ENCODE assay signal across 8 mouse cellular contexts in the genomic region with DNA sequence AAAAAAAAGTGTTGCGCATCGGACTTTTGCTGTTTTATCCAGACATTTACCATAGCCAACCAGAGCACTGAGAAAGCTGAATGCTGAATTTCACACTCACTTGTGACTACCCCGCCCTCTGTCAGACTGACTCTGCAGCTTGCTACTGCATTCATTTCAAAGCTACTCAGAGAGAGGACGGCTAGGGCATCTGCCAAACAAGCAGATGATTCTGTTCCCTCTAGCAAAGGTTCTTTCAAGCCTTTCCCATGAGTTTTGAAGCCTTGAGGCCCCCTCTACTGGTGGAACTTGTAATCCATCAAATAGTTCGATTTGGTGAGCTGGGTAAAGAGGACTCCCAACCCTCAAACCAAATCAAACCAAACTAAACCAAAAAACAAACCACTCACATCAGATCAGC. TPM values are rescaled to one million over a fixed set of nuclear protein-coding genes. Genes with fewer than 3 reads are reported as not detected.
DNase-seq lines count a peak whose midpoint lies in the region; ATAC-seq and TF ChIP-seq lines count a peak whose summit lies in the region.

No protein-coding gene starts in this region.

- peak overlapping the region; percentile 51 for H3K4me2 ChIP-seq in intestine, embryonic 15.5 days (replicated peaks)

- 17% methylated on average over 5 of the region's 5 CpGs for WGBS in intestine, embryonic 15.5 days

- 0 out of 2 replicates have a peak, but pooled peaks have one; percentile 50 for ATAC-seq in intestine, embryonic 15.5 days

- no peaks in the 10 kb centered on the region for H3K27me3 ChIP-seq in intestine, embryonic 15.5 days (replicated peaks)
- peaks cover 10% of the 10 kb centered on the region for H3K27me3 ChIP-seq in megakaryocyte, embryonic 14.5 days (replicated peaks)

- H3K4me1 ChIP-seq in cortical plate, adult 2 months (ENCODE audit: control insufficient read depth, insufficient read depth, low read length): no peaks in the 10 kb centered on the region
- peaks cover 17% of the 10 kb centered on the region for H3K4me1 ChIP-seq in intestine, embryonic 15.5 days (replicated peaks)
- peaks cover 24% of the 10 kb centered on the region for H3K4me1 ChIP-seq in megakaryocyte, embryonic 14.5 days

- H3K27ac ChIP-seq in cortical plate, adult 2 months (ENCODE audit: insufficient read depth, low read length): no peak overlapping the region
- no peak overlapping the region for H3K27ac ChIP-seq in intestine, embryonic 15.5 days

- H3K36me3 ChIP-seq in intestine, embryonic 15.5 days: no peaks in the 10 kb centered on the region
- no peaks in the 10 kb centered on the region for H3K36me3 ChIP-seq in megakaryocyte, embryonic 14.5 days (replicated peaks; ENCODE audit: low read length)

- intact Hi-C loops in left cerebral cortex, postnatal 14 days (cut with DNase I): loop anchor here (5.0 kb wide), 3 partner anchors 83 to 358 kb away; no protein-coding TSS in a partner anchor

- H3K4me3 ChIP-seq in cortical plate, adult 2 months (ENCODE audit: insufficient read depth, low read length): no peak overlapping the region
- no peak overlapping the region for H3K4me3 ChIP-seq in intestine, embryonic 15.5 days (replicated peaks)
- peak overlapping the region; percentile 90 for H3K4me3 ChIP-seq in megakaryocyte, embryonic 14.5 days (replicated peaks)

- no peak overlapping the region for H3K9ac ChIP-seq in intestine, embryonic 15.5 days

- peak; percentile 55 for TF ChIP-seq CTCF in cortical plate, adult 2 months (IDR thresholded peaks at IDR 0.05; ENCODE audit: extremely low read depth, insufficient read depth, low read length)

- no peaks in the 10 kb centered on the region for H3K9me3 ChIP-seq in intestine, embryonic 15.5 days
- no peaks in the 10 kb centered on the region for H3K9me3 ChIP-seq in megakaryocyte, embryonic 14.5 days

- DNase-seq in gastrocnemius, adult 18-20 months (ENCODE audit: low spot score): peak; percentile 62
- DNase-seq in gastrocnemius, adult 8-10 months (ENCODE audit: low spot score in 2 of 2): no peak
- peak; percentile 20 to 53 for DNase-seq in gastrocnemius, postnatal 4 days (ENCODE audit: low spot score in 2 of 2)
- DNase-seq in left cerebral cortex, postnatal 14 days (ENCODE audit: low spot score in 2 of 2): peak; percentile 74 to 89
- peak; percentile 57 for DNase-seq in right cerebral cortex, postnatal 25 days

- no peak for TF ChIP-seq POLR2A in cortical plate, adult 2 months (IDR thresholded peaks at IDR 0.05; ENCODE audit: extremely low read depth, insufficient read depth, low read length)

RNA-seq across cellular contexts. Expression of gene Ttc30a2, which starts 13.0 kb away (rescaled TPM):
- under 1 TPM; 0.19 to 0.23 TPM for total RNA-seq in gastrocnemius, adult 18-20 months (2021)
- total RNA-seq in gastrocnemius, adult 8-10 months (2022): under 1 TPM; 0.34 to 0.46 (median 0.39) TPM
- 0.11 and 0.19 TPM in 2 replicates for polyA plus RNA-seq in cortical plate, adult 2 months (2012; rRNA removed)
- total RNA-seq in gastrocnemius, postnatal 4 days (2021): under 1 TPM; 0.21 to 0.22 TPM
- polyA plus RNA-seq in intestine, embryonic 15.5 days (2015; fragmentation: Nextera tagmentation; extraction: Ambion mirVana): 0.08 and 0.16 TPM in 2 replicates
- total RNA-seq in left cerebral cortex, postnatal 14 days (2021): under 1 TPM; 0.24 to 0.30 TPM
- 0.30 and 1.3 TPM in 2 replicates for polyA plus RNA-seq in megakaryocyte, embryonic 14.5 days (2012; ENCODE audit: insufficient read depth, low replicate concordance)

RNA-seq across cellular contexts. Expression of gene Ttc30a1, which starts 16.8 kb away (rescaled TPM):
- 1 to 10 TPM; 1.4 to 1.5 TPM for total RNA-seq in gastrocnemius, adult 18-20 months (2021)
- total RNA-seq in gastrocnemius, adult 8-10 months (2022): 1 to 10 TPM in 3 of 4 experiments, under 1 TPM in 1; 0.75 to 1.3 (median 1.2) TPM
- 2.8 and 3.0 TPM in 2 replicates for polyA plus RNA-seq in cortical plate, adult 2 months (2012; rRNA removed)
- total RNA-seq in gastrocnemius, postnatal 4 days (2021): 1 to 10 TPM; 2.0 to 2.5 TPM
- polyA plus RNA-seq in intestine, embryonic 15.5 days (2015; fragmentation: Nextera tagmentation; extraction: Ambion mirVana): 5.8 TPM in 2 replicates
- 1 to 10 TPM; 2.2 to 3.5 TPM for total RNA-seq in left cerebral cortex, postnatal 14 days (2021)
- 0.17 TPM in 1 of 2 replicates, not detected in the other for polyA plus RNA-seq in megakaryocyte, embryonic 14.5 days (2012; ENCODE audit: insufficient read depth, low replicate concordance)

RNA-seq across cellular contexts. Expression of gene Ttc30b, which starts 26.6 kb away (rescaled TPM):
- total RNA-seq in gastrocnemius, adult 18-20 months (2021): 1 to 10 TPM; 2.2 to 2.3 TPM
- total RNA-seq in gastrocnemius, adult 8-10 months (2022): 1 to 10 TPM; 2.7 to 3.9 (median 3.2) TPM
- 9.6 and 10.6 TPM in 2 replicates for polyA plus RNA-seq in cortical plate, adult 2 months (2012; rRNA removed)
- total RNA-seq in gastrocnemius, postnatal 4 days (2021): 1 to 10 TPM; 6.2 to 6.5 TPM
- 6.8 and 8.5 TPM in 2 replicates for polyA plus RNA-seq in intestine, embryonic 15.5 days (2015; fragmentation: Nextera tagmentation; extraction: Ambion mirVana)
- total RNA-seq in left cerebral cortex, postnatal 14 days (2021): 10 to 100 TPM; 10.1 to 11.5 TPM
- polyA plus RNA-seq in megakaryocyte, embryonic 14.5 days (2012; ENCODE audit: insufficient read depth, low replicate concordance): 0.68 TPM in 2 replicates

Comparison
In these comparisons a context has a peak if more than half of its experiments do, and no peak if none do; other contexts are left out.
1. DNase-seq: peak in gastrocnemius, adult 18-20 months (single experiment), gastrocnemius, postnatal 4 days (2 of 2), left cerebral cortex, postnatal 14 days (2 of 2) and right cerebral cortex, postnatal 25 days (single experiment); none in gastrocnemius, adult 8-10 months (0 of 2).